Mouse (Mus musculus): ENCODE measurements at regions not wholly inside any gene's neighbourhood (a gene's known extent, or its start where the extent isn't known, plus 50 kb on each side); places are given as distances from the start of the nearest gene placed in this dataset.

DNA sequence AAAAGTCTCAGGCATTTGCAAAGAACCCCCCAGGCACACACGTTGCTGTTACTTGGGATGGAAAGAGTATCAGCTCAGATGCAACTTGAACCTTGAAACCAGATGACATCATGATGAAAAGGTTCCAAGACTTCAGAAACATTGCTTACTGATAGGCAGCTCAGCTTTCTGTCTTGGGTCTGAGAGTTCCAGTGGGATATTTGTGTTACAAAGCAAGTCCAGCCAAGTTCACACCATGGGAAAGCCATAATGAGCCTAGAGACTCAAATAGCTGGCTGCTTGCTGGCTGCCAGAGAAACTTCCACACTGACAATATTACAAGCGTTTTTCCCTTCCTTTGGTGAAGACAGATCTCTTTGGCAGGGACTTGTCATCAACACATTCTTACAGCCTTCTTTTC, 92.0 kb upstream of the Vgll2 start:
- TF ChIP-seq CTCF (IDR thresholded peaks at IDR 0.05; ENCODE audit: control insufficient read depth, insufficient read depth, insufficient read length): no peak
- TF ChIP-seq USF1 (IDR thresholded peaks at IDR 0.05; ENCODE audit: low read depth): no peak
- TF ChIP-seq MAX (IDR thresholded peaks at IDR 0.05): no peak
- no peak for TF ChIP-seq MYOD1 (IDR thresholded peaks at IDR 0.05; ENCODE audit: control insufficient read depth, insufficient read length, low read depth)

Data from C2C12 (cell line).